Mouse (Mus musculus) testis, adult 2 months (tissue): ENCODE data around the gene Ago1. TPM values are rescaled to one million over a fixed set of nuclear protein-coding genes. Genes with fewer than 3 reads are reported as not detected.
A peak's percentile ranks its signal among the peaks of the same experiment; 100 is the strongest.

Source experiments
- H3K27ac ChIP-seq: fragments of 200-500 bp; 2 replicates; pipeline ENCODE4 v1.5.1; 2012; ENCODE audit warnings: low read depth, low read length; ENCODE audit not compliant: control insufficient read depth, insufficient read depth
- H3K27me3 ChIP-seq: fragments of 200-500 bp; 2 replicates; pipeline ENCODE4 v1.6.1; 2012; ENCODE audit warnings: mild to moderate bottlenecking, low read length, moderate library complexity; ENCODE audit not compliant: control insufficient read depth, insufficient read depth
- H3K36me3 ChIP-seq: fragments of 200-500 bp; 2 replicates; pipeline ENCODE4 v1.6.1; 2012; ENCODE audit warnings: mild to moderate bottlenecking, low read length; ENCODE audit not compliant: control insufficient read depth, insufficient read depth
- H3K4me1 ChIP-seq: fragments of 200-500 bp; 2 replicates; pipeline ENCODE4 v1.6.1; 2012; ENCODE audit warnings: low read length; ENCODE audit not compliant: control insufficient read depth, insufficient read depth
- H3K4me3 ChIP-seq: fragments of 200-500 bp; 2 replicates; pipeline ENCODE4 v1.5.1; 2012; ENCODE audit warnings: low read depth, mild to moderate bottlenecking, low read length, moderate library complexity, mixed read lengths; ENCODE audit not compliant: control insufficient read depth
- CTCF ChIP-seq: fragments of 200-500 bp; IDR thresholded peaks from 2 replicates; pipeline ENCODE4 v1.5.1; 2012; ENCODE audit warnings: low read depth, mild to moderate bottlenecking, inconsistent platforms, low read length, moderate library complexity; ENCODE audit not compliant: control insufficient read depth, insufficient read depth, insufficient replicate concordance
- POLR2A ChIP-seq: fragments of 200-500 bp; IDR thresholded peaks from 2 replicates; pipeline ENCODE4 v1.6.1; 2012; ENCODE audit warnings: low read depth, mild to moderate bottlenecking, inconsistent platforms, low read length, moderate library complexity; ENCODE audit not compliant: control insufficient read depth
- polyA plus RNA-seq: library from polyadenylated mRNA; depleted of rRNA; stranded (reverse); fragments of >200 nt; gene quantifications from 2 replicates; pipeline ENCODE4 v1.2.3, GENCODE M21; 2012; rRNA removed

The Ago1 gene
- 3.6 and 3.7 TPM in 2 replicates for polyA plus RNA-seq

- TF ChIP-seq POLR2A, result peak; percentile 50; the same call in 1 of the 2 replicates
- TF ChIP-seq CTCF, result peak; percentile 88
Observed at GRCm38 (mm10) chr4:126468285-126468901, at the start of gene Ago1. Gene Ago1 (minus strand): TSS chr4:126468583.

GRCm38 (mm10) chr4:126512308-126513066 is 44.1 kb upstream of the Ago1 start:
- Histone ChIP-seq H3K4me3 (no peak overlapping the region), H3K27ac (no peak overlapping the region), H3K4me1 (no peaks in the 10 kb centered on the region), H3K36me3 (peaks cover 1% of the 10 kb centered on the region), H3K27me3 (no peaks in the 10 kb centered on the region)
- TF ChIP-seq POLR2A (no peak), CTCF (no peak)

More at GRCm38 (mm10) chr4:126468285-126468901, at the start of gene Ago1:
- Histone ChIP-seq H3K4me1 (peaks cover 13% of the 10 kb centered on the region), H3K27me3 (no peaks in the 10 kb centered on the region), H3K4me3 (peak within 1 kb of the TSS; percentile 81), H3K27ac (no peak within 1 kb of the TSS), H3K36me3 (no peaks in the 10 kb centered on the region)

GRCm38 (mm10) chr4:126511013-126511412 is 42.6 kb upstream of the Ago1 start:
- peaks cover 5% of the 10 kb centered on the region for H3K36me3 ChIP-seq
- H3K4me1 ChIP-seq, result no peaks in the 10 kb centered on the region
- no peaks in the 10 kb centered on the region for H3K27me3 ChIP-seq
- TF ChIP-seq POLR2A (no peak), CTCF (no peak)
- H3K4me3 ChIP-seq, result no peak overlapping the region
- H3K27ac ChIP-seq, result no peak overlapping the region

GRCm38 (mm10) chr4:126509072-126509471 is 40.7 kb upstream of the Ago1 start:
- H3K27me3 ChIP-seq, result no peaks in the 10 kb centered on the region
- TF ChIP-seq CTCF (no peak), POLR2A (no peak)

GRCm38 (mm10) chr4:126508110-126508899 is 39.9 kb upstream of the Ago1 start:
- Histone ChIP-seq H3K27ac (no peak overlapping the region), H3K36me3 (peaks cover 5% of the 10 kb centered on the region), H3K27me3 (no peaks in the 10 kb centered on the region), H3K4me3 (no peak overlapping the region), H3K4me1 (no peaks in the 10 kb centered on the region)
- no peak for TF ChIP-seq POLR2A
- TF ChIP-seq CTCF, result no peak

More at GRCm38 (mm10) chr4:126509072-126509471, 40.7 kb upstream of the Ago1 start:
- H3K27ac ChIP-seq, result no peak overlapping the region
- H3K4me3 ChIP-seq, result no peak overlapping the region
- peaks cover 5% of the 10 kb centered on the region for H3K36me3 ChIP-seq
- H3K4me1 ChIP-seq, result no peaks in the 10 kb centered on the region

GRCm38 (mm10) chr4:126502977-126503309 is 34.6 kb upstream of the Ago1 start:
- Histone ChIP-seq H3K36me3 (peaks cover 5% of the 10 kb centered on the region), H3K4me3 (no peak overlapping the region), H3K27me3 (no peaks in the 10 kb centered on the region), H3K4me1 (no peaks in the 10 kb centered on the region), H3K27ac (no peak overlapping the region)
- TF ChIP-seq POLR2A, result no peak
